Comparison of ENCODE assay signal across 9 mouse cellular contexts in genomic region chr1:166308471-166308850, GRCm38 (mm10). TPM values are rescaled to one million over a fixed set of nuclear protein-coding genes. Genes with fewer than 3 reads are reported as not detected.
DNase-seq lines count a peak whose midpoint lies in the region; ATAC-seq and TF ChIP-seq lines count a peak whose summit lies in the region.
"Had no signal": no experiment of that assay in that cellular context is flagged by ENCODE, and none has a peak within 500 bp of the region (broad histone marks: within the 10 kb centered on the region; RNA-seq: fewer than 3 reads in every experiment).

No protein-coding gene starts in this region.

- H3K9me3 ChIP-seq in heart, embryonic 10.5 days: no peaks in the 10 kb centered on the region
- no peaks in the 10 kb centered on the region for H3K9me3 ChIP-seq in E14TG2a.4 (ENCODE audit: low read length)
- H3K9me3 ChIP-seq in forebrain, embryonic 15.5 days: no peaks in the 10 kb centered on the region
- H3K9me3 ChIP-seq in liver, embryonic 13.5 days (replicated peaks): no peaks in the 10 kb centered on the region

- H3K4me2 ChIP-seq in forebrain, embryonic 15.5 days (replicated peaks): peak overlapping the region; percentile 93
- H3K4me2 ChIP-seq in liver, embryonic 13.5 days: peak overlapping the region; percentile 50

- ATAC-seq in forebrain, embryonic 15.5 days (replicated peaks): peak; percentile 4; the same call in 1 of the 2 replicates
- ATAC-seq in liver, embryonic 13.5 days (ENCODE audit: low read depth): no peak

- DNase-seq in heart, embryonic 10.5 days (ENCODE audit: low spot score): no peak
- no peak for DNase-seq in heart, adult 9 months (ENCODE audit: low spot score in 2 of 2)
- no peak for DNase-seq in liver, embryonic 13.5 days
- no peak for DNase-seq in spleen, postnatal 10 days (ENCODE audit: low spot score in 2 of 2)
- no peak for DNase-seq in gastrocnemius, postnatal 14 days
- DNase-seq in frontal cortex, adult 2 months (ENCODE audit: extremely low spot score in 1 of 2, low spot score in 1 of 2): no peak
- DNase-seq: B cell, adult 2 months had no signal

- peak overlapping the region; percentile 62 for H3K4me3 ChIP-seq in heart, embryonic 10.5 days
- peak overlapping the region; percentile 77 for H3K4me3 ChIP-seq in E14TG2a.4 (replicated peaks; ENCODE audit: low read length)
- peak overlapping the region; percentile 61 for H3K4me3 ChIP-seq in forebrain, embryonic 15.5 days
- peak overlapping the region; percentile 29 for H3K4me3 ChIP-seq in liver, embryonic 13.5 days (replicated peaks)

- H3K27me3 ChIP-seq in heart, embryonic 10.5 days (ENCODE audit: insufficient read depth, poor library complexity, severe bottlenecking): peaks cover 50% of the 10 kb centered on the region
- H3K27me3 ChIP-seq in E14TG2a.4 (ENCODE audit: insufficient read depth, low read length): peaks cover 78% of the 10 kb centered on the region
- no peaks in the 10 kb centered on the region for H3K27me3 ChIP-seq in forebrain, embryonic 15.5 days
- peaks cover 48% of the 10 kb centered on the region for H3K27me3 ChIP-seq in liver, embryonic 13.5 days

- WGBS in heart, embryonic 10.5 days: 9% methylated on average over 5 of the region's 5 CpGs
- 15% methylated on average over 5 of the region's 5 CpGs for WGBS in forebrain, embryonic 15.5 days
- 8% methylated on average over 5 of the region's 5 CpGs for WGBS in liver, embryonic 13.5 days (ENCODE audit: insufficient replicate concordance)

- intact Hi-C loops in gastrocnemius, postnatal 14 days (cut with DNase I; ENCODE audit: low total_unique reads): no loop called here

- TF ChIP-seq CTCF in E14TG2a.4 (conservative IDR thresholded peaks at IDR 0.05; ENCODE audit: low read length): no peak

- H3K27ac ChIP-seq in heart, embryonic 10.5 days: no peak overlapping the region
- no peak overlapping the region for H3K27ac ChIP-seq in forebrain, embryonic 15.5 days (replicated peaks)
- no peak overlapping the region for H3K27ac ChIP-seq in liver, embryonic 13.5 days

- H3K36me3 ChIP-seq in heart, embryonic 10.5 days: no peaks in the 10 kb centered on the region
- H3K36me3 ChIP-seq in E14TG2a.4 (ENCODE audit: insufficient read depth, low read length): no peaks in the 10 kb centered on the region
- no peaks in the 10 kb centered on the region for H3K36me3 ChIP-seq in forebrain, embryonic 15.5 days
- no peaks in the 10 kb centered on the region for H3K36me3 ChIP-seq in liver, embryonic 13.5 days

- H3K4me1 ChIP-seq in heart, embryonic 10.5 days: peaks cover 11% of the 10 kb centered on the region; the same call in 1 of the 2 replicates
- peaks cover 15% of the 10 kb centered on the region for H3K4me1 ChIP-seq in E14TG2a.4 (replicated peaks; ENCODE audit: low read depth, low read length)
- H3K4me1 ChIP-seq in forebrain, embryonic 15.5 days: peaks cover 27% of the 10 kb centered on the region
- H3K4me1 ChIP-seq in liver, embryonic 13.5 days (replicated peaks): no peaks in the 10 kb centered on the region

- peak overlapping the region; percentile 56; the same call in 1 of the 2 replicates for H3K9ac ChIP-seq in forebrain, embryonic 15.5 days (replicated peaks)
- H3K9ac ChIP-seq in liver, embryonic 13.5 days: no peak overlapping the region

RNA-seq across cellular contexts. Expression of gene Ildr2, which starts 54.5 kb away (rescaled TPM):
- polyA plus RNA-seq in heart, embryonic 10.5 days (2016; fragmentation: Nextera tagmentation; extraction: Ambion mirVana): 1.4 and 1.5 TPM in 2 replicates
- polyA plus RNA-seq in forebrain, embryonic 15.5 days (2015; fragmentation: Nextera tagmentation; extraction: Ambion mirVana): 3.5 TPM in 2 replicates
- polyA plus RNA-seq in liver, embryonic 13.5 days (2015; fragmentation: Nextera tagmentation; extraction: Ambion mirVana): 0.02 and 0.10 TPM in 2 replicates
- 1 to 10 TPM; 2.1 to 2.5 TPM for total RNA-seq in gastrocnemius, postnatal 14 days (2021)
- polyA plus RNA-seq in frontal cortex, adult 2 months (2012; rRNA removed): 35.0 and 37.6 TPM in 2 replicates
